Mouse (Mus musculus) mesoderm, embryonic 11.5 days (tissue): ENCODE measurements at regions not wholly inside any gene's neighbourhood (a gene's known extent, or its start where the extent isn't known, plus 50 kb on each side); places are given as distances from the start of the nearest gene placed in this dataset.
"Not testable (repeated sequence)": the region's sequence is repeated elsewhere in the genome, so short reads cannot be mapped to it uniquely, and the experiment has no call there.

Experiments used
- DNase-seq: peaks from one replicate; pipeline ENCODE4 v3.0.0-alpha.2; 2012; ENCODE audit warnings: low read depth, low spot score

- not testable (repeated sequence) for DNase-seq
These were observed 957.0 kb upstream of the Gm597 start for GRCm38 (mm10) chr1:29737062-29737461.

GRCm38 (mm10) chr1:29731930-29732329 is 951.9 kb upstream of the Gm597 start:
- DNase-seq: peak; percentile 81
